Mouse (Mus musculus) kidney, embryonic 16.5 days (tissue): ENCODE data around the gene Pxn. TPM values are rescaled to one million over a fixed set of nuclear protein-coding genes. Genes with fewer than 3 reads are reported as not detected.

Experiments
- ATAC-seq: fragments of 200-750 bp; cut with Nextera tagmentation; 2 replicates; pipeline ENCODE4 v1.8.0; 2017; ENCODE audit warnings: moderate TSS enrichment; ENCODE audit not compliant: low FRiP score, low TSS enrichment
- H3K27ac ChIP-seq: fragments of 300-500 bp; sonication (generic); 2 replicates; pipeline ENCODE4 v1.5.1; 2014; ENCODE audit warnings: low read length
- H3K27me3 ChIP-seq: fragments of 300-500 bp; sonication (generic); 2 replicates; pipeline ENCODE4 v1.6.1; 2014; ENCODE audit warnings: low read length, control low read depth, mixed read lengths; ENCODE audit not compliant: insufficient read depth
- H3K36me3 ChIP-seq: fragments of 300-500 bp; sonication (generic); 2 replicates; pipeline ENCODE4 v1.6.1; 2014; ENCODE audit warnings: low read length, control low read depth, mixed read lengths; ENCODE audit not compliant: insufficient read depth
- H3K4me1 ChIP-seq: fragments of 300-500 bp; sonication (generic); 2 replicates; pipeline ENCODE4 v1.6.1; 2014; ENCODE audit warnings: low read length, control low read depth, mixed read lengths; ENCODE audit not compliant: insufficient read depth
- H3K4me2 ChIP-seq: fragments of 300-500 bp; sonication (generic); replicated peaks from 2 replicates; pipeline ENCODE4 v1.6.1; 2014; ENCODE audit warnings: low read depth, low read length
- H3K4me3 ChIP-seq: fragments of 300-500 bp; sonication (generic); 2 replicates; pipeline ENCODE4 v1.5.1; 2014; ENCODE audit warnings: mild to moderate bottlenecking, low read length
- H3K9ac ChIP-seq: fragments of 300-500 bp; sonication (generic); replicated peaks from 2 replicates; pipeline ENCODE4 v1.6.1; 2014; ENCODE audit warnings: low read length
- H3K9me3 ChIP-seq: fragments of 300-500 bp; sonication (generic); 2 replicates; pipeline ENCODE4 v1.6.1; 2016; ENCODE audit warnings: low read length, control low read depth
- WGBS: fragments of 180-500 bp; shearing (Covaris S2); extraction: QIAGEN DNeasy Blood & Tissue Kit; methylation state at CpG from one replicate; pipeline ENCODE4 v1.1.7; 2014; 5-methylcytosine and 5-hydroxymethylcytosine counted together
- polyA plus RNA-seq: library from polyadenylated mRNA; unstranded; fragments of >200 nt; fragmentation: Nextera tagmentation; extraction: Ambion mirVana; gene quantifications from 2 replicates; pipeline ENCODE4 v1.2.1, GENCODE M21; 2015

Gene Pxn
- polyA plus RNA-seq, 1 experiment from 2014 or later, result 60.5 TPM

DNA sequence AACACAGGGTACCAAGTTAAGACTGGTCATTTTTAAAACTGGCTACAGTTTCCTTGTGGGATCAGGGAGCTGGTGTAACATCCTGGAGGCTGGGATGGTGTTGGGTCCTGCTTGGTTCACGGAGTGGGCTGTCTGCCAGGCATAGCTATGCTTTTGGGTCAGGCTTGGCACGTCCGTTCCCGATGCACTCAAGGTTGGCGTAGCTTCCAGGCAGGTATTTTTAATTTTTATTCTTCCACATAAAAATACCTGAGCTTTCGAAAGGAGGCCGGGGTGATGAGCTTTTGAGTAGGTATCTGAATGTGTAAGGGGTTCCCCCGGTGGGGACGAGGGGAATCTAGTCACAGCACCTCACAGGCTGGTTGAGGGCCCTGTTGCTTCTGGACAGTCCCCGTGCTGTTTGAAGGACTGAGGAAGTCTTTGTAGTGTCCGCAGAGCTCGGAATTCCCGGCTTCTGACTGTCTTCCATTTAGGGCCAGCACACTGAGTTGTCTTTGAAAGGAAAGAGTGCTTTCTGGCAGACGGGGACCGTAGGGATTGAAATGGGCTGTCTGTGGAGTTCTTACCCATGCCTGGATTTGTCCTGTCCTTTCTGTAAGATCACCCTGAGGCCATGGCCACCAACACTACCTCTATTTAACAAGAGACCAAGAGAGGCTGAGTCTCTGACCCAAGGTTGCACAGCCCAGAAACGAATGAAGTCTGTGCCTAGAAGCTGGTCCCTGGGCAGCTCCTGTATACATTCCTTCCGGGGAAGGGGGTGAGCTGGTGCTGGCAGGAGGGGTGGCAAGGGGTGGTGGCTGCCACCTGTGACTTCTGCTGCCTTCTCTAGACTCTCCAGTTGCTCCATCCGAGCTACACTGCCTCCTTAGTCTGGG lies 1.7 kb downstream of the Pxn start:
- Histone ChIP-seq H3K4me2 (peak overlapping the region; percentile 92), H3K27ac (peak overlapping the region; percentile 89), H3K4me1 (peaks cover 34% of the 10 kb centered on the region), H3K27me3 (no peaks in the 10 kb centered on the region), H3K4me3 (peak overlapping the region; percentile 90), H3K9ac (peak overlapping the region; percentile 95), H3K36me3 (no peaks in the 10 kb centered on the region), H3K9me3 (no peaks in the 10 kb centered on the region)
- WGBS, result 32% methylated on average over 18 of the region's 18 CpGs
- ATAC-seq, result no peak; the same call in 1 of the 2 replicates

DNA sequence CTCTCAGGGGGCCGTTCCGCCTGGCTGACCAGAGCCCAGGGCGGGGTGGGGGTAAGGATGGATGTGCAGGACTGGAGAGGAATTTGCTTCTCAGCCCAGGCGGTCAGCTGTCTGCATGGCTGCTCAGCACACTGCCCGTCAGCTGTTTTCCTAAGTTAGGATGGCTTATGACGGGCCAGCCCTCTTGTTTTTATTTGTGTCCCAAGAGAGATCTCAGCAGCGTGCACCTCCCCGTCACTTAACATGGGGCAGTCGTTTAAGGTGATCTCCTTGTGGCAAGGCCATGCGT lies 2.3 kb downstream of the Pxn start:
- WGBS, result 3% methylated on average over 10 of the region's 10 CpGs
- peaks cover 35% of the 10 kb centered on the region for H3K4me1 ChIP-seq
- no peaks in the 10 kb centered on the region for H3K9me3 ChIP-seq
- H3K27ac ChIP-seq, result peak overlapping the region; percentile 89
- no peaks in the 10 kb centered on the region for H3K36me3 ChIP-seq
- peak overlapping the region; percentile 92 for H3K4me2 ChIP-seq
- H3K4me3 ChIP-seq, result peak overlapping the region; percentile 90
- H3K27me3 ChIP-seq, result no peaks in the 10 kb centered on the region
- ATAC-seq, result peak; percentile 93
- H3K9ac ChIP-seq, result peak overlapping the region; percentile 95

DNA sequence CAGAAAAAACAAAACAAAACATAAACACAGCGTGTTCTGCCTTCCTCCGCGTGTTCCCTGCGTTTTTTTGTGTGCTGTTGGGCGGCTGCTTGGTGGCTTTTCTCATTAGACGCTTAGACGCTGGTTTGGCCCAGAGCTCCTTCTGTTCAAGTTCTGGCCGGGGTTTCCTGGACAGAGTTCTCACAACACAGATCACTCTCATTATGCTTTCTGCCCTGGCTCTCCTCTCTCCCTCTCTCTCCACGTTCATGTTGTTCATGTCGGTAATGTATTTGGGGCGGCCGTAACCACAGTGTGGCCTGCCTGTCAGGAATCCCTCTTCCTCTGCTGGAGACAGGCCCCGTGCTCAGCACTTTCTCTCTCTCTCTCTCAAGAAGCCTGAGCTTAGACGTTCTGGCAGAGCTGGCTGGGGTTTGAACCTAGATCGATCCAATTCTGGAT lies 2.9 kb downstream of the Pxn start:
- H3K4me3 ChIP-seq, result peak overlapping the region; percentile 90
- peak overlapping the region; percentile 23 for H3K9ac ChIP-seq
- peak overlapping the region; percentile 92 for H3K4me2 ChIP-seq
- H3K9me3 ChIP-seq, result no peaks in the 10 kb centered on the region
- WGBS, result 10% methylated on average over 15 of the region's 15 CpGs
- no peaks in the 10 kb centered on the region for H3K36me3 ChIP-seq
- H3K27ac ChIP-seq, result peak overlapping the region; percentile 89
- no peaks in the 10 kb centered on the region for H3K27me3 ChIP-seq
- peaks cover 40% of the 10 kb centered on the region for H3K4me1 ChIP-seq
- ATAC-seq, result 0 out of 2 replicates have a peak, but pooled peaks have one; percentile 1

DNA sequence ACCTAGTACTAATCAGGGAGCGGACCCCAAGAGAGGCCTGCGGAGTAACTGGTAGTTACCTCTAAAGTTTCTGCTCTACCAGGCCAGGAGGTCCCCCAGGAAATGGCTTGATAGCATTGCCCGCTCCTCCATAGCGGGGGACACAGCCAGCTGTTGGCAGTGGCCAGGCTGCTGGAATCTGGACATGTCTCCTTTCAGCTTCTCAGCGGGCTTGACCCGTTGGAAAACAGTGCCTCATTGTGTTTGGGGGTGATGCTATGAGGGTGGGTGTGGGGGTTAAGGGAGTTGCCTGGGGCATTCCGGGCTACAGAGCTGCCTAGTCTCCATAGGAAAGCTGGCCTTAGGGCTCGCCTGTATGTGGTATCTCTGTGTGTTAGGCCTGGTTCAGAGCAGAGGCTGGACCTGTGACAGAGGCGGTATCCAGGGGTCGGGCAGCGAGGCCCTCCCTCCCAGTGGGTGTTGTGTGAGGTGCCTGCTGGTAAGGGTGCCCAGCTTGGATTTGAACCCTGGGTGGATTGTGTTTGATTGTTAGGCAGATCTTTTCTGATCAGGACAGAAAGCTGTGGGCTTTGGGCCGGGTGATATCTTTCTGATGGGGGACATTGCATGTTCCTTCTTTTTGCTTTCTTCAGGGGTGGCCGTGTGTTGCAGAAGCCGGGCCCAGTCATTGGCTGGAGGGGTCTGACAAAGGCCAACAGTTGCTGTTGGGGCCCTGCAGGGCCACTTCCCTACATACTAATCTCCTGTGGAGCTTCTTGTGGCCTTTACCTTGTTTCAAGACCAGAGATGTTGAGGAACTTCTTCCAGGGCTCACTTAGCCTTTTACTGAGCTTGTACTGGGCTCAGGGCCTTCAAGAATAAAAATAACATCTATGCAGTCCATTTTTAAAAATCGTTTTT lies 3.6 kb downstream of the Pxn start:
- H3K9ac ChIP-seq, result peak overlapping the region; percentile 23
- no peaks in the 10 kb centered on the region for H3K9me3 ChIP-seq
- peak overlapping the region; percentile 90 for H3K4me3 ChIP-seq
- 69% methylated on average over 15 of the region's 15 CpGs for WGBS
- H3K4me1 ChIP-seq, result peaks cover 47% of the 10 kb centered on the region
- H3K4me2 ChIP-seq, result peak overlapping the region; percentile 92
- no peaks in the 10 kb centered on the region for H3K36me3 ChIP-seq
- ATAC-seq, result no peak
- peak overlapping the region; percentile 89 for H3K27ac ChIP-seq
- H3K27me3 ChIP-seq, result no peaks in the 10 kb centered on the region

DNA sequence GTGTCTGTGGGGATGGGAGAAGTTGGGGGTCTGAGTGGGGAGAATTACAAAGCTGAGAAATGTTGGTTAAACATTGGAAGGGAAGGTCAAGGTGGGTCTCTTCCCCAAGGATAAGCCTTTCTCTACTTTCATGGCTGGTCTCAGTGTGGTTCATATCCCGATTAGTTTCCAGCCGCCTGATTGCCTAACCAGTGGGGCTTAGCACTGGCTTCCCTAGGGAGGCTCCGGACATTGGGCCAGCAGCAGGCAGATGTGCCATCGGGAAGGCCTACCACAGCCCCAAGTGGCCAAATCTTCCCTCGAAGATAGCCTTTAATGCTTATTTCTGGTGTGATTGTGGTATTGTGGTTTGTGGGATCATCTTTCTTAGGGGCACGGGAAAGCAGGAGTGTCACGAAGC lies 5.9 kb downstream of the Pxn start:
- H3K4me2 ChIP-seq, result no peak overlapping the region
- H3K9ac ChIP-seq, result no peak overlapping the region
- no peaks in the 10 kb centered on the region for H3K9me3 ChIP-seq
- H3K4me3 ChIP-seq, result no peak overlapping the region
- H3K27me3 ChIP-seq, result no peaks in the 10 kb centered on the region
- no peaks in the 10 kb centered on the region; the same call in 1 of the 2 replicates for H3K36me3 ChIP-seq
- 95% methylated on average over 7 of the region's 7 CpGs for WGBS
- peaks cover 57% of the 10 kb centered on the region for H3K4me1 ChIP-seq
- H3K27ac ChIP-seq, result no peak overlapping the region
- no peak for ATAC-seq

DNA sequence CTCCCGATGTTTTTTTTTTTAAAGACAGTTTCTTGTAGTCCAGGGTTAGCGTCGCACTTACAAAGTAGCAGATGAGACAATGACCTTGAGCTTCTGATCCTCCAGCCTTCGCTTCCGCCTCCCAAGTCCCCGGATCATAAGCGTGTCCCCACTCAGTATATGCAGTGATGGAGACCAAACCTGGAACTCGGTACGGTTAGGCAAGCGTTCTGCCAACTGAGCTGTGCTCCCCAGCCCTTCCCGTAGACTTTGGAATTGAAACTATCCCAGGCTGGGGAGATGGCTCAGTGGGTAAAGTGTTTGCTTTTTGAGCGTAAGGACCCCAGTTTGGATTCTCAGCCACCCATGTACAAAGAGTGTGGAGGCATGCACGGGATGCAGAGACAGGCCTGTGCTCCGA lies 6.8 kb downstream of the Pxn start:
- ATAC-seq, result no peak
- Histone ChIP-seq H3K9me3 (no peaks in the 10 kb centered on the region), H3K36me3 (no peaks in the 10 kb centered on the region; the same call in 1 of the 2 replicates), H3K4me1 (peaks cover 52% of the 10 kb centered on the region), H3K9ac (no peak overlapping the region), H3K27ac (no peak overlapping the region), H3K27me3 (no peaks in the 10 kb centered on the region), H3K4me2 (no peak overlapping the region), H3K4me3 (no peak overlapping the region)
- WGBS, result 94% methylated on average over 14 of the region's 14 CpGs

DNA sequence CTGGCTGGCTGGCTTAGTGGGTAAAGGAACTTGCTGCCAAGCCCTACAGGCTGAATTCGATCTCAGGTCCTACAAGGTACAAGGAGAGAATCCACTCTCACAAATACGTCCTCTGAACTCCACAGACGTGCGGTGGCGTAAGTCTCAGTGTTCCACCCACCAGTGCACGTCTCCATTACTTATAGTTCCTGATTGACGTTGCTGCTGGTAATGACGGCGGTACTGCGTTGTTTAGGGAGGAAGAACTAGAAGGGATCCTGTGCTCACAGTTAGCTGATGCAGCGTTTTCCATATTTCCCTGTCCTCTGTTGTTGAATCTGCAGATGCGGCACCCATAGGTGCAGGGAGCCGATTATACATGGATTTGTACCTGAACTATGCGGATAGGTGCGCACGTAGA lies 7.2 kb downstream of the Pxn start:
- no peak for ATAC-seq
- Histone ChIP-seq H3K4me3 (no peak overlapping the region), H3K27ac (no peak overlapping the region), H3K4me2 (no peak overlapping the region), H3K27me3 (no peaks in the 10 kb centered on the region), H3K9me3 (no peaks in the 10 kb centered on the region), H3K4me1 (peaks cover 47% of the 10 kb centered on the region), H3K9ac (no peak overlapping the region), H3K36me3 (no peaks in the 10 kb centered on the region; the same call in 1 of the 2 replicates)
- 91% methylated on average over 16 of the region's 16 CpGs for WGBS

DNA sequence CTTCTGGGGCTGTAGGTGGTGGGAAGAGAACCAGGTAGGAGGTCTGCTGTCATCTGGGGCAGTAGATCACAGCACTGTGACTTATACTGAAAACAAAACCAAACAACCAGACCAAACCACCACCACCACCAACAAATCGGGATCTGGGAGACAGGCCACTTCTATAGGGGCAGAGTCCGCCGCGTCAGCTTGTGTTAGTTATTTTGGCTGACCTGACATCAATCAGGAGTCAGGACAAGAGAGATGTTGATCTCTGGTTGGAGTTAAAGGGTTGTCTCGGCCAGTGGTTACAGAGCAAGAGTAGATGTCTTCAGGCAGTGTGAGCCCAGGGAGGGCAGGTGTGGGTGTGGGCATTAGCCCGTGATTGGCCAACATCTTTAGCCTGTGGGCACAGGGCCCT lies 7.9 kb downstream of the Pxn start:
- H3K27ac ChIP-seq, result peak overlapping the region; percentile 86
- H3K36me3 ChIP-seq, result no peaks in the 10 kb centered on the region; the same call in 1 of the 2 replicates
- 57% methylated on average over 6 of the region's 6 CpGs for WGBS
- no peak for ATAC-seq
- no peak overlapping the region for H3K4me3 ChIP-seq
- no peaks in the 10 kb centered on the region for H3K27me3 ChIP-seq
- H3K4me2 ChIP-seq, result peak overlapping the region; percentile 40
- H3K9me3 ChIP-seq, result no peaks in the 10 kb centered on the region
- H3K4me1 ChIP-seq, result peaks cover 46% of the 10 kb centered on the region
- H3K9ac ChIP-seq, result peak overlapping the region; percentile 43

DNA sequence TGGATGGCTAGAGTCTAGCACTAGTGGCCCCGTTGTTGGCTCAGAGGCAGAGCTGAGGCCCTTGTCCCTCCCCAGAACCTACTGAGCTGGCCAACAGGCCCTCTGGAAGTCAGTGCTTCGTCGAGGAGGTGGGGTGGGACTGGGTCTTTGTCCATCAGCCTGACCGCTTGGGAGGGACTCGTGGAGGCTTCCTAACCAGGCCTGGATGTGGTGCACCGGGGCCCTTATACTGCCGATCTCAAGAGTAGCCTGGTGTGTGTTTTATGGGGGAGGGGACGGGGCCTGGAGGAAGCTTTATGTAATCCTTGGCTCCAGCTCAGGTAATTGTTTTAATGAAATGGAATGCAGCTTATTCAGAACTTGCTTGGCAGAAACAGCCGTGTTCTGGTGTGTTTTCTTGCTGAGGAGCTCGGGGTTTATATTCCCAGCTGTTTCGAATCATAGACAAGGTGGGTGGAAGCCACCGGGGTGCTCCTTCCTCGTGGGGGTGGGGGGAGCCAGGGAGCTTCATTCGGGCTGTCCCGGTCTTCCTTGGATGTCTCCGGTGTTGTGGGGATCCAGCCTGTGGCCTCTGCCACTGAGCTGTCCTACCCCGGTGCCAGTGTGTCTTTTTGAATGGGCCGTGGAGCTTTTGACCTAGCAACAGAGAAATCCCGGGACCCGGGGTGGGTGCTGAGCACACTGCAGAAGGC lies 8.6 kb downstream of the Pxn start:
- H3K4me2 ChIP-seq, result peak overlapping the region; percentile 40
- H3K36me3 ChIP-seq, result no peaks in the 10 kb centered on the region; the same call in 1 of the 2 replicates
- H3K27me3 ChIP-seq, result no peaks in the 10 kb centered on the region
- no peaks in the 10 kb centered on the region for H3K9me3 ChIP-seq
- peak overlapping the region; percentile 86 for H3K27ac ChIP-seq
- peak overlapping the region; percentile 43 for H3K9ac ChIP-seq
- no peak overlapping the region for H3K4me3 ChIP-seq
- peak; percentile 40 for ATAC-seq
- peaks cover 41% of the 10 kb centered on the region for H3K4me1 ChIP-seq
- WGBS, result 41% methylated on average over 20 of the region's 20 CpGs
